Mouse (Mus musculus) c-Kit-positive CD71-positive TER-119-positive erythroid progenitor cells, embryonic 14.5 days (primary cell): ENCODE results near the gene Mmp2.
A peak's percentile ranks its signal among the peaks of the same experiment; 100 is the strongest.
"Not testable (repeated sequence)": the region's sequence is repeated elsewhere in the genome, so short reads cannot be mapped to it uniquely, and the experiment has no call there.

Experiments
- DNase-seq: peaks from one replicate; pipeline ENCODE4 v3.0.0-alpha.2; 2013; ENCODE audit warnings: low spot score

Mmp2 gene

GRCm38 (mm10) chr8:92827243-92828034, at the start of gene Mmp2:
Mmp2 (plus strand) TSS chr8:92827291.
- DNase-seq: no peak

DNA sequence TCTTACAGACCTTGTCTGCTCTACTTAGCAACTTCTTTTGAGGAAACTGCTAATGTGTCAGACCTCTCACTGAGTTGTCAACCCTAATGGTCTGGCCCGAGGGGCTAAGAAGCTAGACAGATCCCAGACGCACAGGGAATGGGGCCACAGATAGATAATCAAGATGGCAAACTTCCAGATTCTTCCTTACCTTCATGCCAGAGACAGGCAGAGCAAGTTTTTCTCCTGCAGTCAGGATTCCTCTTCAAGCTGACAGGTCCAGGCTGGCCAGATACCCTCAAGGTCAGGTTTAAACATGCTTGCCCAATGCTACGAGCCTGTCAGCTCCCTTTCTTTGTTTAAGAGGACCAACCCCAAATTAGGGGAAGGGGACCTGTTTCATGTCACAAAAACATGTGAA, 46.1 kb upstream of the Mmp2 start:
- no peak for DNase-seq

- no peak for DNase-seq
These were observed 43.0 kb upstream of the Mmp2 start for GRCm38 (mm10) chr8:92783906-92784610.

- DNase-seq: no peak
These were observed 36.3 kb upstream of the Mmp2 start for GRCm38 (mm10) chr8:92790835-92791234.

DNA sequence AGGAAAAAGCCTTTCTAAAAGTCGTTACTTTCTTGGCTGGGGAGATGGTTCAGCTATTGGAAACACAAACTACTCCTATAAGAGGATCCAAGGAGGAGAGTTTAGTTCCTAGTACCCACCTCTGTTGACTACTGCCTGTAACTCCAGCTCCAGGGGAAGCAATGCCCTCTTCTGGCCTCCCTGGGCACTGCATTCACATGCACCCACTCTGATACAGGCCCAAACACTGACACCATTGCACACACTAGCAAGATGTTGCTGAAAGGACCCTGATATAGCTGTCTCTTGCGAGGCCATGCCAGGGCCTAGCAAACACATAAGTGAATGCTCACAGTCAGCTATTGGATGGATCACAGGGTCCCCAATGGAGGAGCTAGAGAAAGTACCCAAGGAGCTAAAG, 35.1 kb upstream of the Mmp2 start:
- not testable (repeated sequence) for DNase-seq

- no peak for DNase-seq
These were observed 33.1 kb upstream of the Mmp2 start for GRCm38 (mm10) chr8:92793852-92794580.

GRCm38 (mm10) chr8:92797527-92797931, 29.6 kb upstream of the Mmp2 start:
- no peak for DNase-seq

DNA sequence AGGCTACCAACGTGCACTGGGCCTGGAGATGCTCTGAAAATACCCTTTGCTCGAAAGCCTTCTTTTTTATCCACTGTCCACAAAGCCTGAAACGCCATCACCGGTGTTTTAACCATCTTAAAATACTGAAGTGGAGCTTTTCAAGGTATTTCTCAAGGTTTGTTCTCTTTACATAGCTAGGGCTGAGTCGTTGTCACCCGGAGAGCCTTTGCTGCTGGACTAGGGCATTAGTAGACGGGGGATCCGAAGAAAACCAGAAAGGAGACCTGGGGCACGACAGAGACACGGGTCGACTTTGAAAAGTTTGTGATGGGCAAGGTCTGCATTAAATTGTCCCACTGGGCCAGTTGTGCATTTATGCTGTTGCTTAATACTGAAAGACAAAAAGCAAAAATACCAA, 27.7 kb upstream of the Mmp2 start:
- DNase-seq: no peak

GRCm38 (mm10) chr8:92801231-92801630, 25.9 kb upstream of the Mmp2 start:
- DNase-seq: no peak

GRCm38 (mm10) chr8:92802591-92802990, 24.5 kb upstream of the Mmp2 start:
- no peak for DNase-seq

- DNase-seq: no peak
These were observed 14.3 kb upstream of the Mmp2 start for GRCm38 (mm10) chr8:92812773-92813172.

GRCm38 (mm10) chr8:92815661-92816060, 11.4 kb upstream of the Mmp2 start:
- no peak for DNase-seq

GRCm38 (mm10) chr8:92817928-92818818, 8.9 kb upstream of the Mmp2 start:
- peak; percentile 28 for DNase-seq

DNA sequence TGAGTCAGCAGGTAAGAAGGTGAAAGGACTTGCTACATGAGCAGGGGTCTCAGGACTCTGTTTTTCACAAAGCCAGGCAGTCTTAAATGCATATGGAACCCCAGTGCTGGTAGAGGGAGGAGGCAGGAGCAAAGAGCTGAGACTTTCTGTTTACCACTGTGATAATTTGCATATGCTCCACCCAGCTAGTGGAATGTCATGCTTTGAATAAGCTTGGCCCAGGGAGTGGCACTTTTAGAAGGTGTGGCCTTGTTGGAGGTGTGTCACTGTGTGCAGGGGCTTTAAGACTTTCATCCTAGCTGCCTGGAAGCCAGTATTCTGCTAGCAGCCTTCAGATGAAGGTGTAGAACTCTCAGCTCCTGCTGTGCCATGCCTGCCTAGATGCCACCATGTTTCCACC, 5.9 kb upstream of the Mmp2 start:
- DNase-seq: no peak

DNA sequence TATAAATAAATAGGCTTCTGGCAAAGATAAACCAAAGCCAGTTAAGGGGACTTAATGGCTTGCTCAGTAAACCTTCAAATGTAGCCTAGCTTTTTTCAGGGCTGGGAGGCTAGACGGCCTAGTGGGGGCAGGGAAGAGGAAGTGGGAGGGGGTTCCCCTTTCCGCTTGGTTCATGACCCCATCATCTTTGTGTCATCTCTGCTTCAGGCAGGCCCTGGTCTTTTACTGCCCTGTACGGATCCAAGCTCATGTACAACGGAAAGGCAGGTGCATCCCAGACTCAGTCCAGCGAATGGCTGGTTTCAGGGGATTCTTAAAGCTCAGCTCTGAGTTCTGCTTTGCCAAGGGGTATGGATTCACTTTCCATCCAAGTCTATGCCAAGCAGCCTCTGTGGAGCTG, 4.7 kb upstream of the Mmp2 start:
- DNase-seq: no peak

- no peak for DNase-seq
These were observed 1.1 kb upstream of the Mmp2 start for GRCm38 (mm10) chr8:92825991-92826390.

GRCm38 (mm10) chr8:92828251-92828743, 1.2 kb downstream of the Mmp2 start:
- DNase-seq: no peak

DNA sequence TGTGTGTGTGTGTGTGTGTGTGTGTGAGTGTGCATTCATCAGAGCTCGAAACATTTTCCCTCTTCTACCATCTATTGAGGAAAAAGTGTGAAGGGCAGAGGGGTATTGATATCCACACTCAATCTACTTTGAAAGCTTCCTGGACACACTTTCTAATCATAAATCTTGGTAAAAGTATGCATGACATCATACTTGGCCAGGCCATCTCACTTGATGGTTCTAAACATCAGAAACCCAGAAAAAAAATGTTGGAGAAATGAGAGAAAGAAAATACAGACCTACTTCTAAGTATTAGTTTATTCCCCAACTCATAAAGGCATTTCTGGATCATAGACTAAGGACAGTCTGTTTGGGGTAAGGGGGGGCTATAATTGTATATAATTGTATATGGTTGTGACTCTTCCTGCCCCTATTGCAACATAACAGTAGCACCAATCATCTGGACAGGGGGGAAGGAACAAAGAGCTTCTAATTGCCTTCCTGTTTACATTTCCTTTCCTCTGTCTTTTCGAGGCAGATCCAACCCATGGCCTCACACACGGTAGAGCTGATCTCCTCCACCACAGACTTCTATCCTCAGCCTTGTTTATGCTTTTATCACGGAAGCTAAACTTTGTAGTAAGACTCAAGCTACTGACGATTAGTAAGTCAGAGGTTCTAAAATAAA, 7.1 kb downstream of the Mmp2 start:
- DNase-seq: no peak

DNA sequence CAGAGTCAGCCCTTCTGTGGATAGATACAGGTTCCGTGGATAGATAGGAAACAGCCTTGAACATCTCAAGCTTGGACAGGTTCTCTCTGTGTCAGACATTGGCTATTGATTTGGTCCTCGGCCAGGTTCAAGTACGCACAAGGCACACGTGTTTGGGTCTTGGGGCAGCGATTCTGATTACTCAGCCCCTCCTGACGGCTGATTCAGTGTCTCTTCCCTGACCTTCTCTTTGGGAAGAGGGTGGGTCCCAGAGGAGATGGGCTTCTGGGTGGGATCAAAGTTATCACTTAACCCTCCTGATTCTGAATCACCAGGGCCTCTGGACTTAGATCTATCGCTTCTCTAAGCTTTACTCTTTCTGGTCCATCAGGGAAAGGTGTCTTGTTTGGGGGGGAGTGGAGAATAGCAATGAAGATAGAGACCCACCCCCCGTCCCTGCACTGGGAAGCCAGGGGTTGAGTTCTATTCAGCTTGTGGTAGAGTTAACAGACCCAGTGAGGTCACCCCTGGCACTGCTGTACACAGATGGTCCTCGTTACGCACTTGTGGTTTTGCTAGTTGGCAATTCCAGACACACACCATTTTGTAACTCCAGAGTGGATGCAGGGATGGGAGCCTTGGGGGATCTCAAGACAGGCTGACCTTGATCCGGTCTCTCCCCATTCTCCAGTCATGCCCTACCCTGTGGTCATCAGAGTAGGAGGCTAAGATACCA, 7.9 kb downstream of the Mmp2 start:
- no peak for DNase-seq

DNA sequence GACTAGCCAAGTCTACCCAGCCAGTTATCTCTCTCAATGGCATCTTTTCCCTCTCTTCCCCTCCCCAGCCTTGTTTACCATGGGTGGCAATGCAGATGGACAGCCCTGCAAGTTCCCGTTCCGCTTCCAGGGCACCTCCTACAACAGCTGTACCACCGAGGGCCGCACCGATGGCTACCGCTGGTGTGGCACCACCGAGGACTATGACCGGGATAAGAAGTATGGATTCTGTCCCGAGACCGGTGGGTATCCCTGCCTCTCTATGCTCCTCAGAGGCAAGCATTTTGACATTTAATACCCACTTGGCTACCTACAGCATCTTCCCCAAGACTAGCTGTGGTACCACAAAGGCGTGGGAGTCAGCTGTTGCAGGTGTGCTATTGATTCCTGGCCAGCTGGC, 8.8 kb downstream of the Mmp2 start:
- no peak for DNase-seq
